Mouse (Mus musculus) intestine, embryonic 14.5 days (tissue): ENCODE results near the gene Aig1. TPM values are rescaled to one million over a fixed set of nuclear protein-coding genes. Genes with fewer than 3 reads are reported as not detected.
"Not testable (repeated sequence)": the region's sequence is repeated elsewhere in the genome, so short reads cannot be mapped to it uniquely, and the experiment has no call there.

Experiments
- ATAC-seq: fragments of 200-750 bp; cut with Nextera tagmentation; replicated peaks from 2 replicates; pipeline ENCODE4 v1.8.0; 2017; ENCODE audit warnings: low read depth, moderate number of reproducible peaks, moderate TSS enrichment, moderate library complexity; ENCODE audit not compliant: low FRiP score, low TSS enrichment
- DNase-seq: peaks from one replicate; pipeline ENCODE4 v3.0.0-alpha.2; 2018; ENCODE audit warnings: low spot score
- H3K27ac ChIP-seq: fragments of 300-500 bp; sonication (generic); 2 replicates; pipeline ENCODE4 v1.5.1; 2014; ENCODE audit warnings: low read depth, mild to moderate bottlenecking, control low read depth
- H3K27me3 ChIP-seq: fragments of 300-500 bp; sonication (generic); replicated peaks from 2 replicates; pipeline ENCODE4 v1.6.1; 2014; ENCODE audit warnings: low read length, control low read depth; ENCODE audit not compliant: control insufficient read depth, insufficient read depth
- H3K36me3 ChIP-seq: fragments of 300-500 bp; sonication (generic); 2 replicates; pipeline ENCODE4 v1.6.1; 2014; ENCODE audit warnings: low read length, control low read depth; ENCODE audit not compliant: control insufficient read depth, insufficient read depth
- H3K4me1 ChIP-seq: fragments of 300-500 bp; sonication (generic); replicated peaks from 2 replicates; pipeline ENCODE4 v1.6.1; 2014; ENCODE audit warnings: low read length, control low read depth, mixed read lengths; ENCODE audit not compliant: control insufficient read depth, insufficient read depth
- H3K4me2 ChIP-seq: fragments of 300-500 bp; sonication (generic); 2 replicates; pipeline ENCODE4 v1.6.1; 2014; ENCODE audit warnings: low read length
- H3K4me3 ChIP-seq: fragments of 300-500 bp; sonication (generic); 2 replicates; pipeline ENCODE4 v1.5.1; 2014; ENCODE audit warnings: low read depth, low read length, control low read depth, mixed read lengths
- H3K9ac ChIP-seq: fragments of 300-500 bp; sonication (generic); 2 replicates; pipeline ENCODE4 v1.6.1; 2014; ENCODE audit warnings: mild to moderate bottlenecking, low read length
- H3K9me3 ChIP-seq: fragments of 300-500 bp; sonication (generic); 2 replicates; pipeline ENCODE4 v1.6.1; 2016; ENCODE audit warnings: low read length, control low read depth; ENCODE audit not compliant: control insufficient read depth
- WGBS: fragments of 180-500 bp; shearing (Covaris S2); extraction: QIAGEN DNeasy Blood & Tissue Kit; methylation state at CpG from one replicate; pipeline ENCODE4 v1.1.7; 2014; 5-methylcytosine and 5-hydroxymethylcytosine counted together
- polyA plus RNA-seq: library from polyadenylated mRNA; unstranded; fragments of >200 nt; fragmentation: Nextera tagmentation; extraction: Ambion mirVana; gene quantifications from 2 replicates; pipeline ENCODE4 v1.2.1, GENCODE M21; 2014

The Aig1 gene
- polyA plus RNA-seq, result 63.7 and 69.6 TPM in 2 replicates

DNA sequence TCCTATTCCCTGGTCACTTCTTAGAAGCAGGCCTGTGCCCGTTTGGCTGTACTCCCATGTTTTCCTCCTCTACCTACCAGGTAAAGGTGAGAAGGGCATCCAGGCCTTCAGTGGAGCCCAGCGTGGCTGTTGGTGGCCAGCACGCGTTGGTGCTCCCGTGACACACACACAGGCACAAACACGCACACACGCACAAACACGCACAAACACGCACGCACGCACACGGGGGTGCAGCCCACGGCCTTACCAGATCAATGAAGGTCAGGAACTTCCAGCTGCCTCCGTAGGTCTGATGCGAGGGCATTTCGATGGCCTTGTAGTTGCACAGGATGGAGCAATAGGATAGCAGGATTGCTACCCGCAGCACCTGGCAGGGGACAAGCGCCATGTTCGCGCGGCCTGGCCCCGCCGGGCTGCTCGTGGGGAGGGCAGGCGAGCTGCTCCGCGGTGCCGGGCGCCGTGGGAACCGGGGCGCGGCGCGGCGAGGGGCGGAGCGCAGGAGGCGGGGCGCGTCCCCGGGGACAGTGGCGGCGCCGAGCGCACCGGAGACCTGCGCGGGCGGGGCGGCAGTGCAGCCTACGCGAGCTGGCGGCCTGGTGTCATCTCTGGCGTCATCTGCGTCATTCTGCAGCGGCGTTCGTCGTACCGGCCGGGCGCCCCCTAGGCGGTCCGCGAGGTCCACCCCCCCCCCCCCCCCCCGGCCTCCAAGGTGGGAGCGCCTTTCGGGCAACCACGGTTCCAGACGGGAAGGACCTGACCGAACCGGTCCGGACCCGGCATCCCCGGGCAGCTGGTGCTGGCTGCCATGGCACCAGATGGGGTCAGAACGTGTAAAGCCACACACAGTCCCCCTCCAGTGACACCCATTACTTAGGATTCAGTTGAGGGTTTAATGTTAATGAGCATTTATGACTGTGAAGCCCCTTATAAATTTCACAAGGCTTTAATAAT is at the start of gene Aig1:
Aig1 (minus strand) TSS at position 610 of the 951 bp plus-strand sequence.
- Histone ChIP-seq H3K27me3 (no peaks in the 10 kb centered on the region), H3K4me3 (peak within 1 kb of the TSS; percentile 69), H3K4me1 (0 out of 2 replicates have a peak, but pooled peaks cover 8% of the 10 kb centered on the region), H3K36me3 (no peaks in the 10 kb centered on the region), H3K9me3 (no peaks in the 10 kb centered on the region), H3K27ac (peak within 1 kb of the TSS; percentile 62), H3K9ac (peak within 1 kb of the TSS; percentile 74), H3K4me2 (peak within 1 kb of the TSS; percentile 76)
- DNase-seq (peak; percentile 81), ATAC-seq (peak; percentile 91)
- 3% methylated on average over 67 of the region's 77 CpGs for WGBS

DNA sequence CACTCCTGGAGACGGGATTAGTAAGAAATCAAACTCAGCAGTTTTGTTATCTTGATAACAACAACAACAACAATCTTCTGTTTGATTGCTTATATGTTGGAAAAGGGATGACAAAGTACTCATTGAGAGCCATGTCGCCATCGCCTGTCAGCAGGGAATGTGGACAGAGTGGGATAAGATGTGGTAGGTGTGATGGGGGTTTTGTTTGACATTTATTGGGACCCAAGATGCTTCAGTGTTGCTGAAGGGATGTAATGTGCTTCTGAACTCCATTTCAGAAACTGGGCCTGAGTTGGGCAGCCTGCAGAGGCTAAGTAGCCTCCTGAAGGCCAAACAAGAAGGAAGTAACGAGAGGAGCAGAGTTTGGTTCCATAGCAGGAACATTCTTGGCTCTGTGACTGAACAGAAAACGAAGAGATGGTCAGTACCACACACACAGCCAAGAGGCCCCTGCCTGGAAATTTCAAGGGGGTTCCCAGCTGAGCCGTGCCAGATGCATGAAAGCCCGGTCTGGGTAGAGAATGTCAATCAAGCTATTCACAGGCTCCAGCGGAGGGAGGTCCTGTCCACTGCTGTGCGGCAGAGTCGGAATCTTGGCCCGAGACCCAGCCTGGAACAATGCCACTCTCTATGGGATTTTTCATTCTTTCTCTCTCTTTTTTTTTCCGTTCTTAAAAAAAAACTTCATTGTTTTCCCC is 48.0 kb upstream of the Aig1 start:
- ATAC-seq (0 out of 2 replicates have a peak, but pooled peaks have one; percentile 60), DNase-seq (peak; percentile 57)
- Histone ChIP-seq H3K27me3 (no peaks in the 10 kb centered on the region), H3K36me3 (no peaks in the 10 kb centered on the region), H3K4me1 (peaks cover 6% of the 10 kb centered on the region; the same call in 1 of the 2 replicates), H3K9ac (no peak overlapping the region), H3K27ac (no peak overlapping the region), H3K4me3 (no peak overlapping the region), H3K9me3 (no peaks in the 10 kb centered on the region), H3K4me2 (no peak overlapping the region)
- 53% methylated on average over 12 of the region's 12 CpGs for WGBS

DNA sequence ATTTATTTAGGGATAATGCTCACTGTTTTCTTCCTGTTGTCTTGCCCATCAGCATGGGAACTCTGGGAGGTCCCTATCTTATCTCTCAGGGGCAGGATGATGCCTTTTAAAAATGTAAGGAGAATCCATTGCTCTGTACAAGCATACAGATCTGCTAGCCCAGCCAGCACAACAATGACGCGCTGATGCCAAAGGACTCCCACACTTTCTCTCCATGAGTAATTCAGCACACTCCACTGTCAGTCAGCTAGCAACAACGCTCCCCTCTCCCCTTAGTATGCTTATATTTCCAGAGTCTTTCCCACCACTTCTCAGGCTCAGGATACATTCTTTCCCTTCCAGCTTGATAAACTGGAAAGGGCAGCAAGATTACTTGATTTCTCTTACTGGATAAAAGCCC is 46.4 kb upstream of the Aig1 start:
- H3K4me1 ChIP-seq, result peaks cover 6% of the 10 kb centered on the region; the same call in 1 of the 2 replicates
- no peak overlapping the region for H3K4me3 ChIP-seq
- no peak for DNase-seq
- H3K9me3 ChIP-seq, result no peaks in the 10 kb centered on the region
- H3K27me3 ChIP-seq, result no peaks in the 10 kb centered on the region
- H3K36me3 ChIP-seq, result no peaks in the 10 kb centered on the region
- no peak for ATAC-seq
- H3K27ac ChIP-seq, result no peak overlapping the region
- H3K9ac ChIP-seq, result no peak overlapping the region
- no peak overlapping the region for H3K4me2 ChIP-seq
- WGBS, result 55% methylated on average over 3 of the region's 3 CpGs

DNA sequence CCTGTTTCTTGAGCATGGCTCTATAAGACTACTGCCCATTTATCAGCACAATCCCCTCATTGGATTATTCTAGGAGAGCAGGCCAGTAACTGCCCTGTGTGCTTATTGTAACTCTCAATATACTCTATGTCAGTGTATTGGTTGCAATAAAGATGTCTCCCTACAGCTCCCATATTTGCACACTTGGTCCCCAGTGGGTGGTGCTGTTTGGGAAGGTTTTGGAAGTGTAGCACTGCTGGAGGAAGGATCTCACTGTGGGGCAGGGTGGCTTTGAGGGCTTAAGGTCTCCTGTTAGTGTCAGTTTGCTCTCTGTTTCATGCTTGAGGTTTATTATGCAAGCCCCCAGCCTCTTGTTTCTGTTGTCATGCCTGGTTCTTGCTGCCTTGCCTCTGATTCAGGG is 44.9 kb upstream of the Aig1 start:
- Histone ChIP-seq H3K4me2 (no peak overlapping the region), H3K4me1 (peaks cover 6% of the 10 kb centered on the region; the same call in 1 of the 2 replicates), H3K9ac (no peak overlapping the region), H3K36me3 (no peaks in the 10 kb centered on the region), H3K4me3 (no peak overlapping the region), H3K27ac (no peak overlapping the region), H3K27me3 (no peaks in the 10 kb centered on the region), H3K9me3 (no peaks in the 10 kb centered on the region)
- no peak for DNase-seq
- no peak for ATAC-seq

DNA sequence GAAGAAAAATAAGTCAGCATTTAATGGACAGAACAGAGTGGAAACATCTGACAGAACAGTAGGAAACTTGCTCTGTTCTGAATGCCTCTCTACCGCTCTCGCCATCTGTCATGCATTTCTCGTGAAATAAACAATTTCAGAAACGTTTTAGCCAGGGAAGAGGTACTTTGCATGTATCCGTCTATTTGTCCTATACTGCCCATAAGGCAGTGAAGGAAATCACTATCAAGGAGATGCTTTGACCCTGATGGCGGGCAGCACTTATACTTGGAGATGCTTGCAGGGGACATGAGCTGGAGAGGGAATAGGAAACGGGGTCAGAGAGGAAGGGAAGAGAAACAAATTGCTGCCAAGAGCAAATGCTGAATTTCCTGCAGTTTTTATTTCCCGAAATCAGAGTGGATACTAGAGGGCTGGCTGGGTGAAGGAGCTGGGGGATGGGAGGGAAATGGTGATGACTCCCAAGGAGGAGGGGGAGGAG is 37.5 kb upstream of the Aig1 start:
- Histone ChIP-seq H3K36me3 (no peaks in the 10 kb centered on the region), H3K27me3 (no peaks in the 10 kb centered on the region), H3K9me3 (peaks cover 5% of the 10 kb centered on the region; the same call in 1 of the 2 replicates), H3K4me3 (no peak overlapping the region), H3K9ac (no peak overlapping the region), H3K4me1 (no peaks in the 10 kb centered on the region), H3K4me2 (no peak overlapping the region), H3K27ac (no peak overlapping the region)
- DNase-seq (no peak), ATAC-seq (no peak)
- WGBS, result 44% methylated on average over 8 of the region's 8 CpGs

DNA sequence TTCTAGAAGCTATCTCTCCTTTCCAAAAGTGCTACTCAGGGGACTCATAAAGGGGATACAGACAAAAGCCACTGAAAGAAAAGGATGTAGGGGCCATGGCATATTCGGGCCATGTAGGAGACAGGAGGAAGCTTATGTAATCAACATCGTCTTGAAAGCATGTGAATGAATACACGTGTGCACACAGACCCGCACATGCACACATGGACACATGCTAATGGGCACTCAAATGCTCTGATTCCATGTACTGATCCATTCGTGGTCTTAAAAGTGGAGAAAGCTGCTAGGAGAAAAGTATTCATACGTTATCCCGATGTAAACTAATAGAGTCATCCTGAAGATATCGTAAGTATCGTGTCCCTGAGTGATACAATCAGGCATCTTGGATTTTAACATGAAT is 36.8 kb upstream of the Aig1 start:
- Histone ChIP-seq H3K4me3 (no peak overlapping the region), H3K4me1 (no peaks in the 10 kb centered on the region), H3K27ac (no peak overlapping the region), H3K9ac (no peak overlapping the region), H3K4me2 (no peak overlapping the region), H3K9me3 (peaks cover 5% of the 10 kb centered on the region; the same call in 1 of the 2 replicates), H3K27me3 (no peaks in the 10 kb centered on the region), H3K36me3 (no peaks in the 10 kb centered on the region)
- WGBS, result 86% methylated on average over 9 of the region's 9 CpGs
- no peak for DNase-seq
- no peak for ATAC-seq

DNA sequence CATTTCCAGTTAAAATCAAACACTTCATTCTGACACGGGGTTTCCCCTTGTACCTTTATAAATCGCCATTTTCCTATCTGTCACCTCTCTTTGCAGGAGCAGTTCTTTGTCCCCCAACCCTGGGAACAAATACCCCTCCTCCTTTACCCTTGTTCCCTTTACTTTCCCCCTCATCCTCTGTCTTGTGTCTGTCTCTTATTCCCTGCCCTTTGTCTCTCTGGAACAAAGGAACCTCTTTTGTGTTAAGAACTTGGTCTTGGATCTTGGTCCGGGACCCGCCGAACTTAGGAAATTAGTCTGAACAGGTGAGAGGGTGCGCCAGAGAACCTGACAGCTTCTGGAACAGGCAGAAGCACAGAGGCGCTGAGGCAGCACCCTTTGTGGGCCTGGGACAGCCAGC is 24.0 kb upstream of the Aig1 start:
- not testable (repeated sequence) for H3K27me3 ChIP-seq, ATAC-seq

DNA sequence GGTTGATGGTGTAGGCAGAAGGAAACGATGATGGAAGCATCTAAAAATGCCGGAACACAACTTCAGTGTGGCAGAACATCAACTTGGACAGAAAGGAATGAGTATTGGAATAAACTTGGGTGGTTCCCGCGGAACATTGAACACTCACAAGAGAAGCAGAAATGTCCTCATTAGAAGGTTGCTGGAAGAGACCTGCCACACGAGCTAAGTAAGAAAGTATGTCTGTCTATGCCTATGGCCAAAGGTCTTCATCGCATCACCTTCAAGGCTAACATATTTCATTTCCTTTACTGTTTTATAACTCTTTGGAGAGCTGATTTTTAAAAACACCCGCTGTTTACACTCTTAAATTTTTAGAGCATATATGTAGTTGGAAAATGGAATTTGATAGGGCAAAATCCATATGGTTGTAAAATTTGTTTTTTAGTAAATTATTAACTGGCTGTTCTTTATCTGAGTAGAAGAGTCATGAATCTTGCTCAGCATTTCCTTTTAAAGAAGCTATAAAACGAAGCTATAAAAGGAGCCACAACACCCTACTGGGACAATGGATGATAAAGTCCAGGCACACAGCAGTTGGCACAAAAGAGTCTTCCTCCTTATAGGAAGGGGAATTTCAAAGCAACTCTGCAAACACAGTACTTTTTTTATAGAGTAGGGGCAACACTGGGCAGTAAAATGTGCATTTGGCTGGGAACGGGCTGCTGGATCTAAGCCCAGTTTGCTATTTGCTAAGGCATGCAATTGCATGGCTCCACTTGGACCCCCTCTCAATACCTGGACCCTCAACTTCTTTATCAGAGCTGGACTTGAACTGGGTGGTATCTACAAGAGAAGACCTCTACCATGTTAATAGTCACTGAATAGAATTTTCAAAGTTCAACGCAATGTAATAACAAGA is 14.4 kb upstream of the Aig1 start:
- Histone ChIP-seq H3K9me3 (no peaks in the 10 kb centered on the region), H3K27ac (peak overlapping the region; percentile 47; the same call in 1 of the 2 replicates), H3K4me2 (no peak overlapping the region), H3K36me3 (no peaks in the 10 kb centered on the region), H3K4me1 (no peaks in the 10 kb centered on the region; the same call in 1 of the 2 replicates), H3K4me3 (no peak overlapping the region), H3K27me3 (no peaks in the 10 kb centered on the region), H3K9ac (no peak overlapping the region)
- 61% methylated on average over 10 of the region's 10 CpGs for WGBS
- ATAC-seq (peak; percentile 84), DNase-seq (peak; percentile 58)

More for the DNA sequence above, 24.0 kb upstream of the Aig1 start:
- not testable (repeated sequence) for H3K4me3 ChIP-seq, H3K36me3 ChIP-seq, DNase-seq, H3K4me2 ChIP-seq, H3K27ac ChIP-seq, H3K9ac ChIP-seq, H3K9me3 ChIP-seq, H3K4me1 ChIP-seq
- 87% methylated on average over 6 of the region's 7 CpGs for WGBS
